Mouse (Mus musculus): Measurements from ENCODE around the gene 1700066M21Rik.

1700066M21Rik gene

DNA sequence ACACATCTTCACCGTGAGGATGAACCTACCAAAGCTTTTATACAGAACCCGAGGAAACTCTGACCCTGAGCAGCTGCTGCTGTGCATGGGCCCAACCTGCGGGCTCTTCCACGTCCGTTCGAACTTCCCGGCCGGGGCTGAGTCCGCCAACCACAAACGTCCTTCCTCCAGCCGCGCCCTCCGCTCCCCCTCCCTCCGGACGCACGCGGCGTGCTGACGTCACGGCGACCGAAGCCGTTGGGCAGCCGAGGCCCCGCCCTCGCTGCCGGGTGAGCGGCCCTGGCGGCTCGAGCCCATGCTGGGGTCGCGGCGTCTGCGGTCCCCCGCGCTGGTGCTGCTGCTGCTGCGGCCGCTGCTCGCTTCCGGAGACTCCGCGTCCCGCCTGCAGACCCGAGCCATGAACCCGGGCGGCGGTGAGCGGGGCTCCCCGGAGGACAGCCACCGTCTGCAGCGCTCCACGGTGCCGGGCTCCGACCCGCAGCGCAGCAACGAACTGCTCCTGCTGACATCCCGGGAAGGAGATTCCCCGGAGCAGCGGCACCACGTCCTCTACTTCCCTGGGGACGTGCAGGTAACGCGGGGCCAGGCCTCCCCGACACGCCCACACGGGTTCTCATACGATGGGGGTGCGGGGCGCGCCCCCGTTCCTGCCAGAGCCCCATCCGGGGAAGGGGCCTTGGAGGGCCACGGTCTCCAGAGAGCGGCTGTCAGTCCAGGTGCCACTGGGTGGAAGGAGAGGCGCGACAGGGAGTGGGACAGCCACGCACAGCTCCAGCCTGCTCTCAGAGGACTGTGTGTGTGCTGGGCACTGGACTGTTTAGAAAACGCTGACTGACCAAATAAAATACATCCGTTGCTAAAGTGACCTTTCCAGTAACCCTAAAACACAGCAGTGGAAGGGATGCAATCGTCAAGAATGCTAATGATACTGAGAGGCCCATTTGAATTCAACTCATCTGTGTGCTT lies at the start of gene 1700066M21Rik:
TSS of gene 1700066M21Rik (plus strand) at position 245 of the 966 bp plus-strand sequence.
- peak; percentile 98 to 99 for DNase-seq

DNA sequence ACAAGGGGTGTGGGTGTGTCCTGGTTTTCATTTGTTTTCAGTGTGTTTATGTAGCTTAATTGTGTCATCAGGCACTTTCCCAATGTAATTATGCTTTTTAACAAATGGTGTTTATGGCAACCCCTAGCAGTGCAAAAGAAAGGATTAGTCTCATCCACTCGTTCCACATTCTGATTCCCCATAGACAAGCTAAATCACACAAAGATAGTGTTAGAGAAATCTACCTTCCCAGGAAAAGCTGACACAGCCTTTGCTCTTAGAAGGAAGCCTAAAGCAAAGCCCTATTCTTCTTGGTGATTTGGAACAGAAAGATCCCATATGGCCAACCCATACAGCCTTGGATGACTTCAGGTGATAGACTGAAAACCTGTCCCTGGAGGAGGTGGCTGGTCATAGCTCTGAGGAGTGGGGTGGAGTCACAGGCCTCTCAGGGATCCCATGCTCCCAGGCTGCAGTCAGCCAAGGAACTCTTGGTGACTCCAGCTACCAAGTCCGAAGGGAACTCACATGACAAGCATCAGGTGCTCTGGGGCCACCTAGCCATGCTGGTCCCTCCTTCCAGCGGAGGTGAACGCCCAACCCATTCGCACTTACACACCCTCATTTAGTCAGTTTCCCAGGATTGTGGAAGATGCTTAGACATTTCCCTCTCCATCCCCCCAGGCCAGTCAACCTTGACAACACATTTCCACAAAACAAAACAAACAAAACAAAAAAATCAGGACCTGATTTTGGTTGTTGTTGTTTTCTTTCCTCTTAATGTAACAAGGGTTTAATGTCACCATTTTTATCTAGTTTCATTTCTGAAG lies 47.9 kb upstream of the 1700066M21Rik start:
- peak; percentile 23 to 27 for DNase-seq

DNA sequence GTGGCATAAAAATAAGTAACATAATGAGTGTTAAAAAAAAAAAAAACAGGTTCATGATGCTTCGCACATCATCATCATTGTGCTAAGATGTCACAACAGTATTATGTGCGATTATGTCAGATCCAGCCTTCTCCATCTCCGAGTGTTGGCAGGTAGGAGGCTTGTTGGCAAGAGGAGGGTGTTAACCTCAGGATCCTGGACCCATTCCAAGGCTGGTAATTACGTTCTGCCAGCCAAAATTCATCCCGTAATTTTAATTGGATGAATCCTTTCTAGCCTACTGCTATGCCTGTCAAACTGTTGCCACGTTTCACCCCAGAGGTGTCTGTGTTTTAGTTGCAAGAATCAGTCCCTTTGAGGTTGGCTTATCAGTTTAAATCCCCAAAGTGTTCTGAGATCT lies 47.2 kb upstream of the 1700066M21Rik start:
- peak; percentile 95 to 97 for DNase-seq

DNA sequence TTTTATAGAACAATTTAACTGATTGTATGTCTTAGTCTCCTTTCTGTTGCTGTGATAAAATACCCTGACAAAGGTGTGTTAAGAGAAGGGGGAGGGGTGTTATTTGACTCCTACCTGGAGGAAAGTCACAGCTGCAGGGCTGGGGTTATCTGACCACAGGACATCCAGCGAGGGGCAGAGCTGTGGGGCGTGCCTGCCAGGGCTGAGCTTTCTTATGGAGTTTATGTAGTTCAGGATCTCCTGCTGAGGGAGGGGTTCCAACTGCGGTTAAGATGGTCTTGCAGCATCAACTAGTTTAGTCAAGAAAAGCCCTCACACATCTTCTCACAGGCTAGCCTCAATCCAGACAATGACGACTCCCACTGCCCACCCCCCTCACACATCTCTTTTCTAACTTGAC lies 45.4 kb upstream of the 1700066M21Rik start:
- no peak for DNase-seq

DNA sequence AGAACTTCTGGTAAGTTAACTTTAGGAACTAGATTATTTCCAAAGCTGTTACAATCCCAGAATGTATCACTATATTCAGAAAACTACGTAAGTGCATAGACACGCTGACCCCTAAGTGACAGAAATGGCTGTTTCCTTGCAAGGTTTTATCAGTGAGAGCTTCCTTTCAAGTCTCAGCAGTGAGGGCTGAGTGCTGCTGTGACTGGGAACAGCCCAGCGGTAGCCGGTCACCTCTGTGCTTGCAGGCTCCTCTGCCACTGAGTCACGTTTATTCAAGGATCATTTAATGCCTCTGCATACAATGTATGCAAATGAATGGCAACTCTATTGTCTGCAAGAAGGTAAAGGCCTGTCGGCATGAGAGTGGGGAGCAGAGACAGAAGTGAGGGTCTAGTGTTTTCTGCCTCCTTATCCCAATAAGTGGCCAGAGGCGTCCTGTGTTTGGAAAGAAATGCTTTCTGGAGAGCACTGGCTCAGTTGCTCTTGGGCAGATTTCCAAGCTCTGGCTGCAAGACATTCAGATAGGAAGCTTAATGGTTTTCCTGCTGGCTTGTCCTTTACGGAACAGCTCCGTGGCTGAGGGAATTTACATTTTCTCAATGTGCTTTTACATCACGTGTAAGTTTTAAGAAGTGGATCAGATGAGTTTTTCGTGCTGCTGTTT lies 43.7 kb upstream of the 1700066M21Rik start:
- peak; percentile 65 to 76 for DNase-seq

DNA sequence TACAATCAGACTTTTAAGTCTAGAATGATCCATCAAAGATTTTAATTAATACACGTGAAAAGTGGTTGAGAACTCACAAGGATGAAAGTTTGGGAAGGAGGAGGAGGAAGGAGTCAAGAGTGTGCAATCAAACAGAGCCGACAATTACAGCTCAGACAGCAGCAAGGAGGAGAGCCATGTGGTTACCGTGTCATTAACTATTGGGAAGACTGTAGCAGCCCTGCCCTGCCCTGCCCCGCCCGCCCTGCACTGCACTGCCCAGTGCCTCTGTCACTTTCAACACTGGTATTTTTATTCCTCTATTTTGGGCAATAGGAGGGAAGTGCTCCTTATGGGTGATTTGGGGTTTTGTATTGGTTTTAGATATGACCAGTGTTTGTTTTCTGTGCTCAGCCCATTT lies 42.2 kb upstream of the 1700066M21Rik start:
- no peak for DNase-seq

DNA sequence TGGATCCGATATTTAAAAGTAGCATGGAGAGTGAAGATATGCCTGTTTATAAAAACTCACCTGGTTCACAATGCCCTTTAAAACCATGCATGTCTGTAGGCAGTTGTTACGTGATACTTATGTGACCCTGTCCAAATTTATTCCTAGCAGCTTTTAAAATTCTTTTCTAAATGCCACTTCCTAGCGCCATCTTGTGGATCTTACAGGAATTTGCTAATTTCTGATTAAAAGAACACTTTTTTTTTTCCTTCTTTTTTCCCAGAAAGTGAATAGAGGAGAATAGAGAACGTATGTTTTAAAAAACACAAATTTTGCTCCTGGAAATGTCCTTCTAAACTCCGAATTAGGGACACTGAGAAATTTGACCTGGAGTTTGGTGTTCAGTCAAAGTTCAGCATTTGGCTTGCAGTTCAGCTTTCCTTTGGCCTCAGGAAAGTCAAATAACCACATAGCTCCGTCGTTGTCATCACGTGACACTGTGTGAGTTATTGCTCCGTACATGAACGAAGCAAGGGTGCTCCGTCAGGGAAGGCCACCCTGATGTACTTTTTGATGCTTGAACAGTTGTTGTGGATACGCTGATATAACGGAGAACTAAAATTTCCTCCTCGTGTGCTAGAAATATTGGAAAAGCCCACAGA lies 38.1 kb upstream of the 1700066M21Rik start:
- DNase-seq = peak; percentile 19 to 57

DNA sequence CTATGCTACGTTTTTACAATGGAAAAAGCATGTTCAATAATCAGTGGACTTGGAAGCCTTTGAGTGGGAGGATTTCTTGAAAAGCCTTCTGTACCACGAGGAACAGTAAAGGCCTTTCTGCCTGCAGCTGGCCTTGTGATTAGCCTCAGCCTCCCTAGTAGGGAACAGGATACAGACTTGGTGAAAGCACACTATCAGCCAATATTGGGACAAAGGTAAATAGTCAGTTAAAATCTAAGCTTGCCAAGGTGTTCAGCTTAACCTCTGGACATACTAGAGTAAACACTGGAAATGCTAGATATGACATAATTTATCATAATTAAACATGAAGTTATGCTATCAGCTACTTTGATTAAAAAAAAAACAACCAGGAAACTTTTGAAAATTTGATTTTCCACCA lies 36.2 kb upstream of the 1700066M21Rik start:
- no peak for DNase-seq

DNA sequence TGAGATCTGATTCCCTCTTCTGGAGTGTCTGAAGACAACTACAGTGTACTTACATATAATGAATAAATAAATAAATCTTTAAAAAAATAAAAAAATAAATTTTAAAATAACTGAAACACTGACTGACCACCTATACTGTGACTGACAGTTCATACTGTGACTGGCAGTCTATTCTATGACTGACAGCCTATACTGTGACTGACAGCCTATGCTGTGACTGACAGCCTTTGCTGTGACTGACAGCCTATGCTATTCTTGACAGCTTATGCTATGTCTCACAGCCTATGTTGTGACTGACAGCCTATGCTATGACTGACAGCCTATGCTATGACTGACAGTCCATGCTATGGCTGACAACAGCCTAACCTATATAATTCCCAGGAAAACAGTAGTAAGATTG lies 29.9 kb upstream of the 1700066M21Rik start:
- no peak for DNase-seq

DNA sequence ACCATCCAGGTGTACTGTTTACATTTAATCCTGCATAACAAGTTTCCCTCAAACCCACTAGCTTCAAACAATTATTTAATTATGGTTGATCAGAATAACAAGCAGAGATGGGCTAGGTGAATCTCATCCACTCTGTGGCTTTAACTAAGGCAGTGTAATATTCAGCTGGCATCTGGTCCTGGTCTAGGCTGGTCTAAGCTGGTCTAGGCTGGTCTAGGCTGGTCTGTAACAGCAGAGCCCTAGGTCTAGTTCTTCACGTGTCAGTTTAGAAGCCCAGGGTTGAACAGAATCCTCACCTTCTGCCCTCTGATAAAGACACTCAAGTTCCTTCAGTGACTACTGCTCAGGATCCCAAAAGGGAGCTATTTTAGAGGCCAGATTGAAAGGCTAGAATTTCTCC lies 25.5 kb upstream of the 1700066M21Rik start:
- no peak for DNase-seq

DNA sequence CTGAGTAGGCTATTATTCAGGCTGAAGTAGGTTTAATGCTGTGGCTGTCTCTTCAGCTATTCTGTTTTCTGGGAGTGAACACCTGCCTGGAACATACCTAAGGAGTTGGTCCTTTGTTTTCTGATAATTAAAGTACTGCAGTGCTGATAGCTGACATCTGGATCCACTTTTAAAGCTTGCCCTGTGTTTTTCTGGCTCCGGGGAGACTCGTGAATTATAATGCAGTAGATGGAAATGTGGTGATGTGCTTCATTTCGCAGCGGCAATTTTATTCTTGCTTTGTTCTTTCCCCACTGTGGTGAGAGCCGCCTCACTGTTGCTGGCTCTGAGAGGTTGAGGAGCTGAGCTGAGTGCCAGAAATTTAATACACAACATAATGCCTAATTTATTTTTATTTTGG lies 18.9 kb upstream of the 1700066M21Rik start:
- DNase-seq = no peak

DNA sequence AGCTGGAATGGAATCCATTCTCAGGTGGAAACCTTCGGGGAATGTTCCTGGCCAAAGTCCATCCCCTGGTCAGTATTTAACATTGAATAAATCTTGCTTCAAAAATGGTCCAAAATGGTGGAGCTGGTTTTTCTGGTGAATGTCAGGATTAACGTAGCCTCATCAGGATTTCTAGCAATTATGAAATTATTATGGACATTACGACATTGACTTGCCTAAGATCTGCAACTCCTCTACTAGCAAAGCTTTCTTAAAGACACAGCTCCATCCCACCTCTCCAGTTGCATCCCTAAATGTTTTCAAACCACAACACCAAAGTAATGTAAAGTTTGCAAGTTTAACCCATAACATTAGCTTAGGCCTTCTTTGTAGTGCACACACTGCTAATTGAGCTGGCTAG lies 10.0 kb upstream of the 1700066M21Rik start:
- no peak for DNase-seq

DNA sequence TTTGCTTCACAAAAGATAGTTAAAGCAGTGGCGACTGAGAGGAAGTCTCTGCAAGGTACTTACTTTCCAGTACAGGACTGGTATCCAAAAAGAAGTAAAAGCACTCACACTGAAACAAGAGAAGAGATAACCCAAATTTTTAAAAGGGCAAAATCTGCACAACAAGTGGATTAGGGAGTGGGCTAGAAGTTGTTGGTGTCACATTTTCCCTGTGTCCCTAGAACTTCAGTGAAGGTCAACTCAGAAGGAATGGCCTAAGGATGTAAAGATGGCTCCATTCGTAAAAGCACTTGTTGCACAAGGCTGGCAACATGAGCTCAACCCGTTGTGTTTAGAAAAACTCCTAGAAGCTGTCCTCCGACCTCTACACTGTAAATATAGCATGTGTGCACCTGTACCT lies 8.3 kb upstream of the 1700066M21Rik start:
- DNase-seq = no peak

DNA sequence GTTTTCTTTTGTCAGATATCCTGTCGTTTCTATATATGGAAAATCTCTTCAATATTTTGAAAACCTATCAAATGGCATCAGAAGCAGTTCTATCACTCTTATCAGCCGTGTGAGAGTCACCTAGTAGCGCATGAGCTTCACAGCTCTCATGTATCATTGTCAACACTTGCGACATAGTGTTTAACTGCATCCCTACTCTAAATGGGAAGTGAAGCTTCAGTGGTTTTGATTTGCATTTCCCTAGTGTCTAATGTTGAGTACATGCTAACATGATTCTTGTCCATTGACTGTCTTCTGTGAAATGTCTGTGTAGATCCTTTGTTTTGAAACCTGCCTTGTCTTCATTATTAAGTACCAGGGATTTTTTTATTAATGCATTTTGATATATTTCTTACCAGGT lies 7.0 kb upstream of the 1700066M21Rik start:
- no peak for DNase-seq

DNA sequence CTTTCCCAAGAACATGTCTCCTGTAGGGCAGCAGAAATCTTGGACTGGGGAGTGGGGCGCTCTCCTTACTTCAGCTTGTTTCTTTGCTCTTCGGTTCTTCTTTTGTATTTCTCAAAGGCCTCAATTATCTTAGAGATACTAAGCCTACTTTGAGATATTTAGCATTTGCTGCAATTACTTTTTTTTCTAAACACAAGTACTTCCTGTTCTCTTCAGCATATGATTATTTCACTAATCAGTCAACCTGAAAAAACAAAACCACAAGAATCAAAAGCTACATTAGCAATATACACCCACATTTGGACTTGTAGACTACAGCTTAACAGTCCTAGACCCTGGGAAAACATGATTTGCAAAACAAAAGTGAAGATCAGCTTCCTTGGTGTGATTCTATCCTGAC lies 2.1 kb upstream of the 1700066M21Rik start:
- no peak for DNase-seq

DNA sequence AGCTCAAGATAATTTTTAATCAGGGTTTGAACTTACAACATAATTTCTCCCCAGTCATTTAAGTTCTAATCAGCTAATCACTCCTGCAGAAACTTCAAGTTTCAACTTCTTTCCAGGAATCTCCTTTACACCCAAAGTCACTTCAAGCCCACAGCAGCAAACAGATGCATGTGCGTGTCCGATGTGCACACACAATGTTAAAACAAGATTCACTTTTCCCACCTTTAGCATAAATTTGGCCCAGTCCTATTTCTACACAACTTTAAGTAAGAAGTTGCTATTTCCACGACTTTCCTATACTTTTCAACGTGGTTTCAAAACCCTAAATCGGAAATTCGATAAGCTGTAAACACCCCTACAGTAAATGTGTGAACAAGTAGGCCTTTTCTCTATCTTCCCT lies 614 bp upstream of the 1700066M21Rik start:
- DNase-seq = no peak

DNA sequence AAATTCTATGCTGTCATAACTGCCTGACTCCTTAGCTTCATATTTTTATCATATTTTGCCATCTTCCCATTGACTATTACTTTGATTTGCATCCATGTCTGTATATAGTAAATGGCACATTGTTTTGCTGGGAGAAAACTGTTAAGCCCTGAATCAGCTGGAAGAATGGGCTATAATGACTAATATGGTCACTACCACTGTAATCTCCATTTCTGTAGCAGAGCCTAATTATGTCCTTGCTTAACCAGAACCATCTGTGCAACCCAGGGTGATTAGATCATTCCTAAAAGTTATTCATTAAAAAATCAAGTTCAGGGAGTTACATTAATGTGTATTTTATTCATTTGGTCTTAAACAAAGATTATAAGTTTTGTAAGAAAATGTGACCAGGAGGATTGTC lies 9.1 kb downstream of the 1700066M21Rik start:
- DNase-seq = no peak

DNA sequence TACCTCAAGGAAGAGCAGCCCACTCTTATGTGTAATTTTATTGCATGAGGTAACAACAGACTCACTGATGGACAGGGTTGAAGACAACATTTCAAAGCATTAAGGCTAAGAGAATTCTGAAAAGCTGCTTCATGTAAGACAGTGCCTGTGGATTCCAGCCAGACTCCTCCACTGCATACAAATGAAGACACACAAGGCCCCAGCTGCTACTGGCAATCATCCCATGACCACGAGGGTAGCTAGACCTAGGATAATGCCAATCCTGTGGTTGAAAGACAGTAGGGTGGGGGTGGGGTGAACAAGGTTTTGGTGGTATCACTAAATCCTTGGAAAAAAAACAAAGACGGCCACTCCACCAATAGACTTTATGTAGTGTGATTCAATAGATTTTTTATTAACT lies 10.5 kb downstream of the 1700066M21Rik start:
- peak; percentile 87 to 93 for DNase-seq

DNA sequence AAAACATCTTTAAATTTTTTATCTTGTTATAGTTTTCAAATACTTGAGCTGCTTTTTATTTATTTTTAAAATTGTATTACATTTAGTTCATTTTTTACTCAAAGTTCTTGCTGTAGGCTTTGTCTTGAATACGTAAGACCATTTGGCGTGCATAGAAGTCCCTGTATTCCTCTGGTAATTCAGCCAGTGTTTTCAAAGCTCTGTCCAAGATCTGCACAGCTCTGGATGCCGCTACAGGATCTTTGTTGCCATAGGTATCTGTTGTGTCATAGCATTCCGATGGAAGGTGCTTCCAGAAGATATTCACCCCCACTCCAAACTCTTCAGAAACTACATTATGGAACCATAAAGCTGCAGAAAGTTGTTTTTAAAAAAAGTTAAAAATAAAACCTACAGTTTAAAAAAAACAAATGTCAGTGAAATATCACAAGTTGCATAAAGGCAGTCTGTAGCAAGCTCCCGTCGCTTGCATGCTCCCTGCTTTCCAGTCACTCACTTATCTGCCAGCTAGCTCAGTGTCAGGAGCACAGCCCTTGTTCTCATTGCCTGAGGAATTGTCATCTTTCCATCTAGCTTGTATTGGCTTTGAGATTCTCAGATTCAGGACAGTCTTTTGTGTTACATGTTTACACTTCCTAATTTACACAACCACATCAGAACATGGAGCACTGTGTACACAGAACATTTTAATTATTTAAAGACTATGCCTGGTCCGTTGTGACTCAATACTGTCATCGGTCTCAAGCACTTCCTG lies 11.2 kb downstream of the 1700066M21Rik start:
- DNase-seq = no peak

DNA sequence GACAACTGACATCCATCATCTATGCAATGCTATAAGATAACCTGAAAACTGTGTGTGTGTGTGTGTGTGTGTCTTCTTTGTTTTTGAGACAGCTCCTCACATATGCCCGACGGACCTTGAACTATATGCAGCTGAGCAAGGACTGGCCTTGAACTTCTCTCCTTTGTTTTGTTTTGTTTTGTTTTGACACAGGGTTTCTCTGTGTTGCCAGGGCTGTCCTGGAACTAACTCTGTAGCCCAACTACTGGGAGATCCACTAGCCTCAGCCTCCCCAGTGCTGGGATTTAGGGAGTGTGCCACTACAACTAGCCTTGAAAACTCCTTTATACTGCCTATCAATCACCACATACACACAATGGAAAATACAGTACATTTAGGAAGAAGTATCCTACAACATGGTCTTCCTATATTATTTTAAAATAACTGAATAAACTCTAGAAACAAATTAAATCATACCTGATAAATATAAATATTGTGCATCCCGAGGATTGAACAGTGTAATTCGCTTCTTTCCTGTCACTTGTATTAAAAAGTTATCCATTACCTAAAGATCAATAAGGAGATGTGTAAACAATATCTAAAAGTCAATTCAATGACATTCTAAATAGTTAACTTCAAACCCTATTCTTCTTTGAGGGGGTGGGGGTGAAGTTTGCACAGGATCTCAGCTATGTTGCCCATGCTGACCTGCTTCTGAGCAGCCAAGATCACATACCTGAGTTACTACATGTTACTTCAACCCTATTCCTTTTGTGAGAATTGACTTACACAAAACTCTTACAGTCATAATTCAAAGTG lies 13.8 kb downstream of the 1700066M21Rik start:
- no peak for DNase-seq

DNA sequence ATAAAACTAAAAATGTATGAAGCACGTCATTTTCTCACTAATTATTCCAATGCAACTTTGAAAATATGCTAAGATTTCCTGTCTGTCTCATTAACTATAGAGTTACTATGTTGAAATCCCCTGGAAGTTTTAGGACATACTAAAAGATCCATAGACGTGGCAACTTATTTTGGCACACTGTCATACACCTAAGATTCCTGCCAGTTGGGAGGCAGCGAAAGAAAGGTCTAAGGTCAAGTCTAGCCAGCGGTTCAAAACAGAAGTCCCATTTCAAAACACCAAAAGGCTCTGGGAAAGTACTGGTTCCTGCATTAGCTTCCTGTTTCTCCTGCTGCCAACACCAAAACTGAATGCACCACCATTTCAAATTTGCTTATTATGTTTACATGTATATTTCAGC lies 15.0 kb downstream of the 1700066M21Rik start:
- no peak for DNase-seq
